Mouse (Mus musculus): Measurements from ENCODE around the gene Pitpnc1.

Pitpnc1 gene

GRCm38 (mm10) chr11:107376272-107376671, 94.2 kb downstream of the Pitpnc1 start:
- no peak for DNase-seq (ENCODE audit: extremely low spot score, low read depth, low spot score)

DNA sequence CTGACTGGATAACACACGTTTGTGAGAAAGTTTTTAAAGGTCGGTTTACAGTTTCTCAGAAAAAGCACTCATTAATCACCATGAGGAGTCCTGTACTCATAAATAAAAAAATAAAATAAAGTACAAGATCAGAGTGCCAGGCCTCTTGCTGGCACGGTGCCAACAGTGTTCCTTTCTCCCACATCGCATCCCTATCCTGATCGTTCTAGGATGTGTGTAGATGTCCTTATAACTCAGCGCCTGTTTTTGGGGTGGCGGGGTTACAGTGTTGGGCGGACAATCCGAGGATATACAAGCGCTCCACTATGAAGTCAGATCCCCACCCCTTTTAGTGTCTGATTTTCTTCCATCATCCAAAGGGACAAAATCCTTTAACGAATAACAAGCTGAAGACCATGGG, 94.7 kb downstream of the Pitpnc1 start:
- no peak for DNase-seq (ENCODE audit: extremely low spot score, low read depth, low spot score)

GRCm38 (mm10) chr11:107373569-107373968, 96.9 kb downstream of the Pitpnc1 start:
- no peak for DNase-seq (ENCODE audit: extremely low spot score, low read depth, low spot score)

- no peak for DNase-seq (ENCODE audit: extremely low spot score, low read depth, low spot score)
Observed at GRCm38 (mm10) chr11:107373154-107373553, 97.3 kb downstream of the Pitpnc1 start.

GRCm38 (mm10) chr11:107372688-107373087, 97.8 kb downstream of the Pitpnc1 start:
- DNase-seq (ENCODE audit: extremely low spot score, low read depth, low spot score): no peak

GRCm38 (mm10) chr11:107370476-107370875, 100.0 kb downstream of the Pitpnc1 start:
- no peak for DNase-seq (ENCODE audit: extremely low spot score, low read depth, low spot score)

DNA sequence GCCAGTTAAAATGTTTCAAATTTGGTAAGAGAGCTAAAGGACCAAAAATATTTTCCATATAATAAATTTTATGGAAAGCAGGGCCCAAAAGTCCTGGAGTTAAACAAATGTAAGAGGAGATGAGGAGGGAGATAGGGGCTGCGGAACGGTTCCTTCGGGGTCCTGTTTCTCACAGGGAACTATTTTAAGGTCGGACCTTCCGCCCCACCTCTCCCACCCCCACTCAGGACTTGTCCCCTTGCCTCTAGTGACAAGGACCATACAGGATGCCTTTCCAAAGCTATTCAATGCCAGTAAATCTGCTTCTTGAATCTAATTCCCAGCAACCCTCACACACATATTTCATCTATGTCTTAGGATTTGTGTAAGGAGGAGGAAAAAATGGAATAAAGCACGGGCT, 100.8 kb downstream of the Pitpnc1 start:
- no peak for DNase-seq (ENCODE audit: extremely low spot score, low read depth, low spot score)

GRCm38 (mm10) chr11:107365938-107366712, 104.4 kb downstream of the Pitpnc1 start:
- DNase-seq (ENCODE audit: extremely low spot score, low read depth, low spot score): no peak

- DNase-seq (ENCODE audit: extremely low spot score, low read depth, low spot score): no peak
Observed at GRCm38 (mm10) chr11:107358695-107359094, 111.8 kb downstream of the Pitpnc1 start.

DNA sequence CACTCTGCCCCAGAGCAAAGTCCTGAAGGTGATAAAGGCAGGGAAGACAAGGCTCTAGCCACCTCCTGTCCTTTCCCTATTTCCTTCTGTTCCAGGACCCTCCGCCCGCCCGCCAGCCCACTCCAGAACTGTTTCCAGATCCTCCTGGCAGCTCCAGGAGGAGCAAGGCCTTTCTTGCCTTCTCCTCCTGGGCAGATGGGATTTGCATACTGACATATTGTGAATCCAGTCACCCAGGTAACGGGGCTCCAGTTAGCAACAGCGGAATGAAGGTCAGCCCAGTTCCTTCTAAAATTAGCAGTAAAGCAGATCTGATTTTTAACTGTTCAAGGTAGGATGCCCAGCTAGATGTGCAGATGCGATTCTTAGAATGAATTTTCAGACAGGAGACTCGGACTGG, 114.3 kb downstream of the Pitpnc1 start:
- DNase-seq (ENCODE audit: extremely low spot score, low read depth, low spot score): no peak

DNA sequence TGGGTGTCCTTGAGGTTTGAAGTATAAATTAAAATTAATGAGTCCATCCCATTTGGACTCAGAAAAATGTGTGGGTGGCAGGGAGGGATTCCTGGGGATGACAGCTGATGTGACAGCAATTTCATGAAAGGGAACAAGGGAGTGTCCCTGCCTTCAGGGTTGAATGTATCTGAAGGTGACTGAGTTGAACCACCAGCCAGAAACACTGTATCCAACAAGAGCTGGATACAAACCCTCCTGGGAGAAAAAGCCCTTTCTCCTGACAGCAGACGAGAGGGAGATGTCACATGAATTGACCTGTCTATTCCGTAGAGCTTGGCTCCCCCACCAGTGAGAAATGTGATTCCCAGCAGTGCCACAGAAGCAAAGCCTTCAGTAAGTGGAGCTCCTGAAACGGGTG, 115.0 kb downstream of the Pitpnc1 start:
- no peak for DNase-seq (ENCODE audit: extremely low spot score, low read depth, low spot score)

DNA sequence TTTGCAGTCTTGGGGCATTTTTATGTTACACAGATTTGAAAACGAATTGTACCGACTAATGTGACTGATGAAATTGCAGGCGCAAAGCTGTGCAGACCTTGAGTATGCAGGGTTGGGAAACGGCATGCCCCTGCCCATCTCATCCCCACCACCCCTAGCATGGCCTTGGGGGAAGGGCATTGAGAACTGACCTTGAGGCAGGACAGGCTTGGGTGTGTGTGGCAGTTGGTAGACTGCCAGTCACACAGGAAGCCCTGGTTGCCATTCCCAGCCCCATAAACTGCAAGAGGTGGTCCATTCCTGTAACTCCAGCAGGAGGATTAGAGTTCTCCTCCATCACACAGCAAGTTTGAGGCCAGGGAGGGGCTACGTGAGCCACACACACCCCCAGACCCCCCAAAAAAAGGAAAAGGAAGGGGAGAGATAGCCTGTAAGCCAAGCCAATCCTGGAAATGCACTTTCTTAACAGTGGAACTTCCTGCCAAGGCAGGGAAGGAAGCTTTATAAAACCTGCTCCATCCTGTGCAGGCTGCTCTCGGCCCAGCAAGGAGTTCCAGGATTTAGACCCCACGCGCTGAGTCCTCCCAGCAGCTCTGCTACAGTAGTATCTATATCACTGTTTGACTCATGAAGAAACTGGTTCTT, 115.9 kb downstream of the Pitpnc1 start:
- no peak for DNase-seq (ENCODE audit: extremely low spot score, low read depth, low spot score)

DNA sequence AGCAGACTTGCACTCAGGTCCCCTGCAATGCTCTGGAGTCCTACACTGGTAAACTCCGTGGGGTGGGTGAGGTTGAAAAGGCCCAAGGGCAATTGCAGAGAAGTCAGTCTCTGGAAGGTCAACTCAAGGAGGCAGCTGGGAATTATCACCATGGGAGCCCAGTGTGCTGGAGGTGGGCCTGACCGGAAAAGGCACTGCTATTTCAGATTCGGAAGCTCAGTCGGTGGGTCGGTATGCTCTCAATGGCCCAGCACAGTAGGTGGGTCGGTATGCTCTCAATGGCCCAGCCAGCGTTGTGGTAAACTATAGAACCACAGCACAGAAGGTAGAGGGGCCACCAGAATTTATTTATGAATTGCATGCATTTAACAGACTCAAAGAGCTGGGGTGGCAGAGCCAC, 117.9 kb downstream of the Pitpnc1 start:
- DNase-seq (ENCODE audit: extremely low spot score, low read depth, low spot score): no peak

GRCm38 (mm10) chr11:107349756-107350155, 120.7 kb downstream of the Pitpnc1 start:
- DNase-seq (ENCODE audit: extremely low spot score, low read depth, low spot score): no peak

- DNase-seq (ENCODE audit: extremely low spot score, low read depth, low spot score): no peak
Observed at GRCm38 (mm10) chr11:107343031-107343430, 127.5 kb downstream of the Pitpnc1 start.

DNA sequence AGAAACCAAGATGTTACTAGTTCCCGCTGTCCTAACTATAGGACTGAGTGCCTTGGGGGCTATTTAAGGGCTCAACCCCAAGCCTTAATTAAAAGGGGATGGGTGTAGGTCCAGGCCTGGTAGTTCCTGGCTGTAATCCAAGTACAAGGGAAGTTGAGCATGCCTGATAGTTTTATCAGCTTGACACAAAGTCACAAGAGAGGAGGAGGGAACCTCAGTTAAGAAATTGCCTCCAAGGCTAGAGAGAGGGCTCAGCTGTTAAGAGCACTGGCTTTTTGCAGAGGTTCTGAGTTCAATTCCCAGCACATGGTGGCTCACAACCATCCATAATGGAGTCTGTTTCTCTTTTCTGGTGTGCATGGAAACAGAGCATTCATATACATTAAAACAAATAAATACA, 128.1 kb downstream of the Pitpnc1 start:
- DNase-seq (ENCODE audit: extremely low spot score, low read depth, low spot score): no peak

DNA sequence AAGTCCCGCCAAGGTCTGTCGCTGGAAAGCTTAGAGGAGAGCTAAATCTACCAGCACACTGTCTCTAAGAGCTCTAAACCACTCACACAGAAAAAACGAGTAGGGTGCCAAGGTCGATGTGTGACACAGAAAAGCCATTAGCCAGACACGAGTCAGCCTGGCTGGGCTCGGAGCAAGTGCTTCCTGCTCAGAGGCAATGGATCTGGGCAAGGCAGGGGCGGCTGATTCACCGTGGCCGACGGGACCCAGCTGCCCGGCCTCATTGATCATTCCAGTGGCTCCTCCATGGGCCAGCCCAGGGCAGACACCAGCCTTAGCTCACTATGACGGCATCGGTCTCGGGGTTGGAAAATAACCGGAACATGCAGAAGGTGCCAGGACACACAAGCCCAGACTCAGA, 129.2 kb downstream of the Pitpnc1 start:
- no peak for DNase-seq (ENCODE audit: extremely low spot score, low read depth, low spot score)

DNA sequence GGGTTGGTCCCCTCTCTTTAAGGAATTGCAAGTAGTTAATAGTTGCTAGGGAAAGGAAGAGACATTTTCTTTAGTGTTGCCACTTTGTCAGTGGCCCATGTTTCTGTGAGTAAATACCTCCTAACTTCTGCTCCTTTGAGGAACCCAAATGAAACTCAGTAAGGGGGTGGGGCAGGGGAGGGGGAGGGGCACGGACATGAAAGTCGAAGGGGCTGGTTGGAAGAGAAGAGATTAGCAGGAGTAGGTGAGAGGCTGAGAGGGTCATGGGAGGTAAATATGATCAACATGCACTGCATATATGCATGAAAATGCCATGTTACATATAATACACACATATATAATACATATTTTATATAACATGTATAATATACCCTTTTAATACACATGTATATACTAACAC, 129.7 kb downstream of the Pitpnc1 start:
- no peak for DNase-seq (ENCODE audit: extremely low spot score, low read depth, low spot score)

GRCm38 (mm10) chr11:107339224-107339805, 131.2 kb downstream of the Pitpnc1 start:
- no peak for DNase-seq (ENCODE audit: extremely low spot score, low read depth, low spot score)

- no peak for DNase-seq (ENCODE audit: extremely low spot score, low read depth, low spot score)
Observed at GRCm38 (mm10) chr11:107337391-107338148, 132.9 kb downstream of the Pitpnc1 start.

DNA sequence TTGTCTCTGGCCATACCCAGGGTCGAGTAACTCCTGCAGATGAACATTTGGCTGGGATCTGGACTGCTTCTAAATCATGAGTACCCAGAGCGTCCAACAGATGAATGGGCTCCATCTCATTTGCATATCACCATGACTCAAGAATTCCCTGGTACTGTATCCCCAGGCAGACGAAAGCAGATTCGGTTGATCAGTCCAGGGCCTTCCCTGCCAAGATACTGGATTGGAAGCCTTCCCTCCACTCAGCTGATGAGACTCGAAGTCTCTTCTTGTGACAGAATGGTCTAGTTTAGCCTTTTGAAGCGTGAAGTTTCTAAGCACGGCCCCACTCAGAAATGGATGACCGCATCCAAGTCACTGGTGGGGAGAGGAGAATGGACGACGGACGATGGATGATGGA, 134.7 kb downstream of the Pitpnc1 start:
- no peak for DNase-seq (ENCODE audit: extremely low spot score, low read depth, low spot score)

All from hindlimb bud, embryonic 11.5 days (tissue).